In genomic region chr10:88826188-88826946, GRCm38 (mm10) we compare ENCODE assay signal across 1 mouse cellular context.
TF ChIP-seq lines count a peak whose summit lies in the region.

Gene Utp20, minus strand, starts transcription at chr10:88826804.

TF ChIP-seq in CH12.LX, 34 proteins besides CTCF, POLR2A, EP300 and RAD21 (continued from another document):
- no peak; the same call in 1 of the 2 replicates for TF ChIP-seq GABPA (IDR thresholded peaks at IDR 0.05; ENCODE audit: insufficient replicate concordance, low read depth, low read length)
- no peak for TF ChIP-seq PAX5 (IDR thresholded peaks at IDR 0.05; ENCODE audit: low read length)
- peak; percentile 80; the same call in 1 of the 2 replicates for TF ChIP-seq KAT2A (IDR thresholded peaks at IDR 0.05; ENCODE audit: insufficient replicate concordance, low read length)
- no peak for TF ChIP-seq ETS1 (conservative IDR thresholded peaks at IDR 0.05; ENCODE audit: low read depth, low read length)
- TF ChIP-seq ZC3H11A (IDR thresholded peaks at IDR 0.05; ENCODE audit: low read depth, low read length) = no peak
- no peak for TF ChIP-seq MAZ (IDR thresholded peaks at IDR 0.05; ENCODE audit: low read depth, low read length)
- peak; percentile 26; the same call in 1 of the 2 replicates for TF ChIP-seq ZMIZ1 (IDR thresholded peaks at IDR 0.05; ENCODE audit: low read depth, low read length)
- peak; percentile 100 for TF ChIP-seq SIN3A (IDR thresholded peaks at IDR 0.05; ENCODE audit: low read length)
- peak; percentile 30; the same call in 1 of the 2 replicates for TF ChIP-seq IRF4 (IDR thresholded peaks at IDR 0.05; ENCODE audit: low read depth, low read length)
- TF ChIP-seq POLR2AphosphoS2 (IDR thresholded peaks at IDR 0.05; ENCODE audit: low read depth, low read length) = 0 out of 2 replicates have a peak, but pooled peaks have one; percentile 55
- peak; percentile 76 for TF ChIP-seq TBP (conservative IDR thresholded peaks at IDR 0.05; ENCODE audit: low read depth, low read length)
- peak; percentile 94 for TF ChIP-seq USF1 (IDR thresholded peaks at IDR 0.05; ENCODE audit: low read depth, low read length)
- peak; percentile 94 for TF ChIP-seq HCFC1 (IDR thresholded peaks at IDR 0.05; ENCODE audit: low read depth, low read length)
- TF ChIP-seq RCOR1 (conservative IDR thresholded peaks at IDR 0.05; ENCODE audit: low read depth, low read length) = no peak
- peak; percentile 82 for TF ChIP-seq TCF12 (IDR thresholded peaks at IDR 0.05; ENCODE audit: low read depth, low read length)
- TF ChIP-seq NELFE (IDR thresholded peaks at IDR 0.05; ENCODE audit: low read depth, low read length) = peak; percentile 87
- TF ChIP-seq USF2 (conservative IDR thresholded peaks at IDR 0.05; ENCODE audit: low read depth, low read length) = peak; percentile 85
- peak; percentile 95 for TF ChIP-seq ELF1 (IDR thresholded peaks at IDR 0.05; ENCODE audit: low read depth, low read length)
- TF ChIP-seq MXI1 (IDR thresholded peaks at IDR 0.05; ENCODE audit: low read depth, low read length) = peak; percentile 100
- peak; percentile 20; the same call in 1 of the 2 replicates for TF ChIP-seq E2F4 (IDR thresholded peaks at IDR 0.05; ENCODE audit: insufficient replicate concordance, low read depth, low read length)
- peak; percentile 86 for TF ChIP-seq NRF1 (IDR thresholded peaks at IDR 0.05; ENCODE audit: low read depth, low read length)
